Mouse (Mus musculus) lung, adult 2 months (tissue): ENCODE measurements around the gene Ctps2.

ENCODE experiments used
- CTCF ChIP-seq: fragments of 200-500 bp; IDR thresholded peaks from 2 replicates; pipeline ENCODE4 v1.5.1; 2011; ENCODE audit warnings: mild to moderate bottlenecking, low read length, control low read depth; ENCODE audit not compliant: insufficient read depth
- POLR2A ChIP-seq: fragments of 200-500 bp; IDR thresholded peaks from 2 replicates; pipeline ENCODE4 v1.6.1; 2011; ENCODE audit warnings: low read depth, mild to moderate bottlenecking, control low read depth, low read length, borderline replicate concordance; ENCODE audit errors: extremely low read depth

GRCm38 (mm10) chrX:162921487-162922125 is 20.6 kb downstream of the Ctps2 start:
- TF ChIP-seq POLR2A (no peak), CTCF (no peak)
